Mouse (Mus musculus) midbrain, embryonic 15.5 days (tissue): Measurements from ENCODE around the gene P4ha3. TPM values are rescaled to one million over a fixed set of nuclear protein-coding genes. Genes with fewer than 3 reads are reported as not detected.
A peak's percentile ranks its signal among the peaks of the same experiment; 100 is the strongest.

ENCODE experiments used
- ATAC-seq: fragments of 200-750 bp; cut with Nextera tagmentation; replicated peaks from 2 replicates; pipeline ENCODE4 v1.8.0; 2017; ENCODE audit warnings: moderate TSS enrichment
- H3K27ac ChIP-seq: fragments of 300-500 bp; sonication (generic); 2 replicates; pipeline ENCODE4 v1.5.1; 2015; ENCODE audit warnings: mild to moderate bottlenecking, inconsistent platforms
- H3K27me3 ChIP-seq: fragments of 300-500 bp; sonication (generic); replicated peaks from 2 replicates; pipeline ENCODE4 v1.6.1; 2015; ENCODE audit warnings: inconsistent platforms
- H3K36me3 ChIP-seq: fragments of 300-500 bp; sonication (generic); replicated peaks from 2 replicates; pipeline ENCODE4 v1.6.1; 2015; ENCODE audit warnings: inconsistent platforms
- H3K4me1 ChIP-seq: fragments of 300-500 bp; sonication (generic); 2 replicates; pipeline ENCODE4 v1.6.1; 2015; ENCODE audit warnings: inconsistent platforms
- H3K4me2 ChIP-seq: fragments of 300-500 bp; sonication (generic); 2 replicates; pipeline ENCODE4 v1.6.1; 2015; ENCODE audit warnings: inconsistent platforms, mild to moderate bottlenecking, moderate library complexity
- H3K4me3 ChIP-seq: fragments of 300-500 bp; sonication (generic); 2 replicates; pipeline ENCODE4 v1.5.1; 2015; ENCODE audit warnings: mild to moderate bottlenecking, inconsistent platforms
- H3K9ac ChIP-seq: fragments of 300-500 bp; sonication (generic); 2 replicates; pipeline ENCODE4 v1.6.1; 2015; ENCODE audit warnings: mild to moderate bottlenecking, inconsistent platforms
- H3K9me3 ChIP-seq: fragments of 300-500 bp; sonication (generic); 2 replicates; pipeline ENCODE4 v1.6.1; 2016; ENCODE audit warnings: inconsistent platforms
- WGBS: fragments of 180-500 bp; shearing (Covaris S2); methylation state at CpG from one replicate; pipeline ENCODE4 v1.1.7; 2015; ENCODE audit warnings: mixed read lengths; 5-methylcytosine and 5-hydroxymethylcytosine counted together
- polyA plus RNA-seq: library from polyadenylated mRNA; unstranded; fragments of >200 nt; fragmentation: Nextera tagmentation; extraction: Ambion mirVana; gene quantifications from 2 replicates; pipeline ENCODE4 v1.2.1, GENCODE M21; 2015

P4ha3 gene
- polyA plus RNA-seq, 1 experiment from 2014 or later, result 6.5 TPM

- Histone ChIP-seq H3K4me1 (peaks cover 10% of the 10 kb centered on the region), H3K9me3 (no peaks in the 10 kb centered on the region), H3K27ac (no peak overlapping the region; the same call in 1 of the 2 replicates), H3K36me3 (no peaks in the 10 kb centered on the region), H3K27me3 (no peaks in the 10 kb centered on the region), H3K9ac (no peak overlapping the region), H3K4me3 (no peak overlapping the region), H3K4me2 (no peak overlapping the region)
- ATAC-seq, result no peak
- whole genome bisulfite sequencing, result 47% methylated on average over 3 of the region's 3 CpGs
Measured at GRCm38 (mm10) chr7:100281596-100281995, 3.7 kb upstream of the P4ha3 start.

GRCm38 (mm10) chr7:100283298-100283697 lies 2.0 kb upstream of the P4ha3 start:
- no peak overlapping the region for H3K27ac ChIP-seq
- H3K4me2 ChIP-seq, result no peak overlapping the region
- no peaks in the 10 kb centered on the region for H3K9me3 ChIP-seq
- peaks cover 16% of the 10 kb centered on the region for H3K4me1 ChIP-seq
- no peak overlapping the region for H3K9ac ChIP-seq
- 11% methylated on average over 3 of the region's 3 CpGs for WGBS
- no peaks in the 10 kb centered on the region for H3K36me3 ChIP-seq
- no peak for ATAC-seq
- no peak overlapping the region for H3K4me3 ChIP-seq
- H3K27me3 ChIP-seq, result no peaks in the 10 kb centered on the region

- WGBS, result 23% methylated on average over 7 of the region's 7 CpGs
- H3K9ac ChIP-seq, result no peak overlapping the region
- no peak overlapping the region for H3K4me3 ChIP-seq
- H3K9me3 ChIP-seq, result no peaks in the 10 kb centered on the region
- peak; percentile 52; the same call in 1 of the 2 replicates for ATAC-seq
- H3K36me3 ChIP-seq, result no peaks in the 10 kb centered on the region
- peak overlapping the region; percentile 63 for H3K27ac ChIP-seq
- no peaks in the 10 kb centered on the region for H3K27me3 ChIP-seq
- H3K4me1 ChIP-seq, result peaks cover 24% of the 10 kb centered on the region
- peak overlapping the region; percentile 10; the same call in 1 of the 2 replicates for H3K4me2 ChIP-seq
Measured at GRCm38 (mm10) chr7:100287748-100288578, 2.6 kb downstream of the P4ha3 start.

DNA sequence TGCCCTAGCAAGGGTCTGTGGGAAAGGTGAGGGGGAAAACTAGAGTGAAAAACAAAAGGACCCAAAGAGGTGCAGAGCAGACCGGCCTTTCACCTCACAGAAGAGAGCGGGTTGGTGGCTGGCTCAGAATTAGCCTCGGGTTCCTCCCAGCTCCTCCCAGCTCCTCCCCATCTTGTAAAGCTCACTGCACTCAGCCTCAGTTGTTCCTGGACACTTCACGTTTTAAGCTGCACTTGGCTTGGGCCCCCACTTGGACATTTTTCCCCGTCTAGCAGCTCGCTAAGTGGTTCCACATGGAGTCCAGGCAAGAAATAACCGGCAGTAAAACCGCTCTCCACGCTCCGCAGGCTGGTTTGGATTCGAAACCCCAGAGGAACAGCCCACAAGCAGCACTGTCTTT lies 3.3 kb downstream of the P4ha3 start:
- Histone ChIP-seq H3K4me1 (peaks cover 24% of the 10 kb centered on the region), H3K9me3 (no peaks in the 10 kb centered on the region), H3K36me3 (no peaks in the 10 kb centered on the region), H3K27me3 (no peaks in the 10 kb centered on the region), H3K27ac (peak overlapping the region; percentile 63), H3K4me3 (no peak overlapping the region), H3K4me2 (peak overlapping the region; percentile 10; the same call in 1 of the 2 replicates), H3K9ac (no peak overlapping the region)
- 0 out of 2 replicates have a peak, but pooled peaks have one; percentile 18 for ATAC-seq
- 37% methylated on average over 11 of the region's 11 CpGs for WGBS

DNA sequence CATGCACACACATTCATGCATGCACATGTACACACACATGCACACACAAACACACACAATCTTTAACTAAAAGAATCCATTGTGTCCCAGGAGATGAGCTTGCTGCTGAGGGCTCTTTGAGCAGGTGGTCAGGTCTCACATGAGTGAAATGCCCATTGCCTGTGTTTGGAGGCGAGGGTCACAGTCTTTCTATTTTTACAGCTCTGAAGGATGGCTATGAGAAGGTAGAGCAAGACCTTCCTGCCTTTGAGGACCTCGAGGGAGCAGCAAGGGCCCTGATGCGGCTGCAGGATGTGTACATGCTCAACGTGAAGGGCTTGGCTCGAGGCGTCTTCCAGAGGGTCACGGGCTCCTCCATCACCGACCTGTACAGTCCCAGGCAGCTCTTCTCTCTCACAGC lies 8.2 kb downstream of the P4ha3 start:
- H3K9ac ChIP-seq, result no peak overlapping the region
- no peaks in the 10 kb centered on the region for H3K9me3 ChIP-seq
- no peak overlapping the region for H3K27ac ChIP-seq
- WGBS, result 87% methylated on average over 8 of the region's 8 CpGs
- no peaks in the 10 kb centered on the region for H3K27me3 ChIP-seq
- H3K4me2 ChIP-seq, result no peak overlapping the region
- ATAC-seq, result no peak
- H3K4me1 ChIP-seq, result peaks cover 5% of the 10 kb centered on the region
- H3K36me3 ChIP-seq, result no peaks in the 10 kb centered on the region
- H3K4me3 ChIP-seq, result no peak overlapping the region

GRCm38 (mm10) chr7:100295745-100296144 lies 10.4 kb downstream of the P4ha3 start:
- Histone ChIP-seq H3K27me3 (no peaks in the 10 kb centered on the region), H3K36me3 (no peaks in the 10 kb centered on the region), H3K9me3 (no peaks in the 10 kb centered on the region), H3K9ac (no peak overlapping the region), H3K27ac (no peak overlapping the region), H3K4me2 (no peak overlapping the region), H3K4me3 (no peak overlapping the region), H3K4me1 (no peaks in the 10 kb centered on the region)
- 94% methylated on average over 2 of the region's 2 CpGs for WGBS
- ATAC-seq, result no peak

GRCm38 (mm10) chr7:100296699-100297098 lies 11.4 kb downstream of the P4ha3 start:
- H3K27ac ChIP-seq, result no peak overlapping the region
- no peaks in the 10 kb centered on the region for H3K4me1 ChIP-seq
- no peak overlapping the region for H3K4me2 ChIP-seq
- H3K4me3 ChIP-seq, result no peak overlapping the region
- no peaks in the 10 kb centered on the region for H3K9me3 ChIP-seq
- 81% methylated on average over 6 of the region's 6 CpGs for WGBS
- no peak for ATAC-seq
- no peaks in the 10 kb centered on the region for H3K27me3 ChIP-seq
- H3K9ac ChIP-seq, result no peak overlapping the region
- H3K36me3 ChIP-seq, result no peaks in the 10 kb centered on the region

GRCm38 (mm10) chr7:100298861-100299510 lies 13.7 kb downstream of the P4ha3 start:
- Histone ChIP-seq H3K9ac (no peak overlapping the region), H3K36me3 (no peaks in the 10 kb centered on the region), H3K27ac (no peak overlapping the region), H3K9me3 (no peaks in the 10 kb centered on the region), H3K4me3 (no peak overlapping the region), H3K4me2 (no peak overlapping the region), H3K4me1 (no peaks in the 10 kb centered on the region), H3K27me3 (no peaks in the 10 kb centered on the region)
- ATAC-seq, result no peak
- 71% methylated on average over 14 of the region's 14 CpGs for WGBS

DNA sequence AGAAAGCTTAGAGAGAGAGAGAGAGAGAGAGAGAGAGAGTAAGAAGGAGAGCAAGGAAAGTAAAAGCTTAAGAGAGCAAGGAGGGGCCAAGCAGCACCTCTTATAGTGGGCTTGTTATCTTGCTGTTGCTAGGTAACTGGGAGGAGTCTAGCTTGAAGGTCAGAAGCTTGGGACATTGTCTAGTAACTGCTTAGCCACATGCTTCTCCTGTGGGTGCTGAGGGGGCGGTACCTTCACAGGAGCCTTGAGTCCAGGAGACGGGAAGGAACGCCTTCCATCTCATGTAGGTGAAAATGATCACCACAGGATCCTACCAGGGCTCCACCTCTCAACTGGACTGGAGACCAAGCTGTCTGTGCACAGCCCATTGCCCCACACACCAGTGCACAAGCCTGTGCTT lies 16.1 kb downstream of the P4ha3 start:
- WGBS, result 75% methylated on average over 3 of the region's 3 CpGs

GRCm38 (mm10) chr7:100302316-100302715 lies 17.0 kb downstream of the P4ha3 start:
- H3K4me2 ChIP-seq, result no peak overlapping the region
- H3K9ac ChIP-seq, result no peak overlapping the region
- no peak overlapping the region for H3K4me3 ChIP-seq
- H3K27ac ChIP-seq, result 0 out of 2 replicates have a peak overlapping the region, but pooled peaks have one; percentile 8
- H3K27me3 ChIP-seq, result no peaks in the 10 kb centered on the region
- no peaks in the 10 kb centered on the region for H3K9me3 ChIP-seq
- H3K36me3 ChIP-seq, result no peaks in the 10 kb centered on the region
- H3K4me1 ChIP-seq, result peaks cover 4% of the 10 kb centered on the region
- ATAC-seq, result no peak
- 62% methylated on average over 4 of the region's 4 CpGs for WGBS

More for the DNA sequence above, 16.1 kb downstream of the P4ha3 start:
- Histone ChIP-seq H3K4me1 (no peaks in the 10 kb centered on the region), H3K9ac (no peak overlapping the region), H3K27me3 (no peaks in the 10 kb centered on the region), H3K4me2 (no peak overlapping the region), H3K4me3 (no peak overlapping the region), H3K36me3 (no peaks in the 10 kb centered on the region), H3K27ac (no peak overlapping the region), H3K9me3 (no peaks in the 10 kb centered on the region)
- no peak for ATAC-seq

GRCm38 (mm10) chr7:100305894-100306293 lies 20.6 kb downstream of the P4ha3 start:
- no peaks in the 10 kb centered on the region for H3K27me3 ChIP-seq
- H3K9ac ChIP-seq, result no peak overlapping the region
- H3K4me1 ChIP-seq, result peaks cover 38% of the 10 kb centered on the region
- H3K4me2 ChIP-seq, result no peak overlapping the region
- no peaks in the 10 kb centered on the region for H3K36me3 ChIP-seq
- H3K27ac ChIP-seq, result no peak overlapping the region
- no peak for ATAC-seq
- no peaks in the 10 kb centered on the region for H3K9me3 ChIP-seq
- H3K4me3 ChIP-seq, result no peak overlapping the region
- WGBS, result 93% methylated on average over 9 of the region's 9 CpGs

GRCm38 (mm10) chr7:100307872-100308653 lies 22.7 kb downstream of the P4ha3 start:
- Histone ChIP-seq H3K27ac (peak overlapping the region; percentile 82), H3K27me3 (no peaks in the 10 kb centered on the region), H3K4me3 (no peak overlapping the region), H3K36me3 (no peaks in the 10 kb centered on the region), H3K4me1 (peaks cover 43% of the 10 kb centered on the region), H3K4me2 (no peak overlapping the region), H3K9ac (no peak overlapping the region), H3K9me3 (no peaks in the 10 kb centered on the region)
- ATAC-seq, result peak; percentile 96
- 47% methylated on average over 6 of the region's 6 CpGs for WGBS
